4 mouse cellular contexts compared by ENCODE assay signal in genomic region chr8:105232321-105232693, GRCm38 (mm10). TPM values are rescaled to one million over a fixed set of nuclear protein-coding genes. Genes with fewer than 3 reads are reported as not detected.
"Had no signal": no experiment of that assay in that cellular context is flagged by ENCODE, and none has a peak within 500 bp of the region (broad histone marks: within the 10 kb centered on the region; RNA-seq: fewer than 3 reads in every experiment).

No protein-coding gene starts in this region.

RNA-seq across cellular contexts. Expression of gene Hsf4, which starts 37.3 kb away (rescaled TPM):
- total RNA-seq: neutrophil, adult 5-6 weeks had no signal
- polyA plus RNA-seq: stomach, embryonic 14.5 days; stomach, embryonic 16.5 days; thymus, postnatal 0 days had no signal
